Mouse (Mus musculus): Measurements from ENCODE around the gene Epsti1. TPM values are rescaled to one million over a fixed set of nuclear protein-coding genes. Genes with fewer than 3 reads are reported as not detected.
"Not testable (repeated sequence)": the region's sequence is repeated elsewhere in the genome, so short reads cannot be mapped to it uniquely, and the experiment has no call there.

Epsti1 gene
- polyA plus RNA-seq, 1 experiment = 0.71 TPM

DNA sequence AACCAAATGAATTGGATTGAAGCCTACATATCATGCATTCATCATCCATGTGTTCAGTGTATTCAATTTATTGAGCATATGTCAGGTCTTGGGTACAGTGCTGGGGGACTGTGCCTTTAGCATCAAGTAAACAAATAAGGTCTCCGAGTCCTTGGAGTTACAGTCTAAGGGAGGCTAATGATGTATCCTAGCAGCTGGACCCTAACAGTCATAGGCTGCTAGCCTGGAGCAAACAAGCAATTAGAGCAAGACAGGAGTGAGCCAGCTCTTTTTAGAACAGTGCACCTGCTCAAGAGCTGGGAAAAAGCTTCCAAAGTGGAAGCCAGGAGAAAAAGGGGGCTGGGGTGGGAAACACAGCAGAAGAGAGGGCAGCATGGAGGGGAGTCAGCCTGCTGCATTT, 27.8 kb upstream of the Epsti1 start:
- H3K4me3 ChIP-seq (ENCODE audit: insufficient read depth, low read length) = no peak overlapping the region
- TF ChIP-seq CTCF (IDR thresholded peaks at IDR 0.05; ENCODE audit: extremely low read depth, insufficient read depth, low read length) (no peak), POLR2A (IDR thresholded peaks at IDR 0.05; ENCODE audit: extremely low read depth, insufficient read depth, low read length) (no peak)
- H3K27ac ChIP-seq (ENCODE audit: insufficient read depth, low read length) = no peak overlapping the region
- H3K4me1 ChIP-seq (ENCODE audit: control insufficient read depth, insufficient read depth, low read length) = peaks cover 1% of the 10 kb centered on the region; the same call in 1 of the 2 replicates

- not testable (repeated sequence) for H3K4me1 ChIP-seq (ENCODE audit: control insufficient read depth, insufficient read depth, low read length); H3K4me3 ChIP-seq (ENCODE audit: insufficient read depth, low read length); H3K27ac ChIP-seq (ENCODE audit: insufficient read depth, low read length)
Observed at GRCm38 (mm10) chr14:77877876-77878275, 26.2 kb upstream of the Epsti1 start.

DNA sequence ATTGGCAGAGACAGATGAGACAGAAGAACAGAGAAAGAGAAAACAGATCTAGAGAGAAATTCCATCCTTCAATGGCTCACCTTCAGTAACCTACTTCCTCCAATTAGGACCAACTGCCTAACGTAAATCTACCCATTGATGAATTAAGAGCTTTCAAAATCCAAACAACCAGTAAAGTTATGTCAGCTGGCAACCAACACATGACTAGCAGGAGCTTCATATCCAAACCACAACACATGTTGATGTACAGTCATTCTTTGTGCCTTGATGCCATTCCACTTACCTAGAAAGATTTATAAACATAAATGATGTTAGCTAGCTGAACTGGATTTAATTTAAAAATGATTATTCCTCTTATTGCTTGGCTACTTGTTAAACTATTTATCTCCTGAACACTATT, 22.0 kb upstream of the Epsti1 start:
- TF ChIP-seq POLR2A (IDR thresholded peaks at IDR 0.05; ENCODE audit: extremely low read depth, insufficient read depth, low read length) (no peak), CTCF (IDR thresholded peaks at IDR 0.05; ENCODE audit: extremely low read depth, insufficient read depth, low read length) (no peak)
- no peak overlapping the region for H3K27ac ChIP-seq (ENCODE audit: insufficient read depth, low read length)

DNA sequence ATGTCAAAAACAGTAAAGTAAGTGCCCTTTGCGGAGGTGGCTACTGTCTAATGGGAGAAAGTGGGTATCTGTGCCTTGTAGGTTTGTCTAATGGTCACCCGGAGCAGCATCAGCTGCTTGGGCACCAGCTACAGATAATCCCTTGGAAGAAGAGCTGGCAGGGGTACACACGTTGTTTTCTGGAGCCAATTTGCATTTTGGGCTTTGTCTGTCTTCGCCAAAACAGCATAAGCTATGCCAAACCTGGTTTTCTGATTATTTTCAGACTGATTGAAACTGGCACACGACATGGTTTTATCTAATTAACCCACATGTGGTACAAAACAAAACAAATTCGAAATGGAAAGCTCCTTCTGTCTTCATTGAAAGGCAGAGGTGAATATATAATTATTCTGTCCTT, 21.4 kb upstream of the Epsti1 start:
- H3K4me1 ChIP-seq (ENCODE audit: control insufficient read depth, insufficient read depth, low read length) = no peaks in the 10 kb centered on the region
- no peak overlapping the region for H3K4me3 ChIP-seq (ENCODE audit: insufficient read depth, low read length)
- no peak overlapping the region for H3K27ac ChIP-seq (ENCODE audit: insufficient read depth, low read length)
- no peak for TF ChIP-seq CTCF (IDR thresholded peaks at IDR 0.05; ENCODE audit: extremely low read depth, insufficient read depth, low read length)
- no peak for TF ChIP-seq POLR2A (IDR thresholded peaks at IDR 0.05; ENCODE audit: extremely low read depth, insufficient read depth, low read length)

More for the DNA sequence above, 22.0 kb upstream of the Epsti1 start:
- Histone ChIP-seq H3K4me1 (ENCODE audit: control insufficient read depth, insufficient read depth, low read length) (no peaks in the 10 kb centered on the region), H3K4me3 (ENCODE audit: insufficient read depth, low read length) (no peak overlapping the region)

DNA sequence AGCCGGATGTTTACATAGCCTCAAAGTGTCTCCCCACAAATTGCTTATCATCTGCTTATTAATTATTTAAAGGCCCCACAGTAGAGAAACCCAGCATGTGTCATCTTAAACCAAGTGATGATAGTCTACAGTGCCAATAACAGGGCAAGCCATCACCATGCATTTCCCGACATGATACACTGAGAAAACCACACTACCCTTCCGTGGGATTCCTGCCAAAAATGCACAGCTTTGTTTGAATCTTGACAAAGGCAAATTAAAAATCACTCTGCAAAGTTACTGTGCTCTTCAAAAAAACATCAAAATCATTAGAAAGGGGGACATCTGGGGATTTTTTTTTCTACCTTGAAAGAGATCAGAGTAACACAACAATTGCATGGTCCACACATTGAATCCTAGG, 17.7 kb upstream of the Epsti1 start:
- no peak overlapping the region for H3K27ac ChIP-seq (ENCODE audit: insufficient read depth, low read length)
- no peak for TF ChIP-seq POLR2A (IDR thresholded peaks at IDR 0.05; ENCODE audit: extremely low read depth, insufficient read depth, low read length)
- no peak for TF ChIP-seq CTCF (IDR thresholded peaks at IDR 0.05; ENCODE audit: extremely low read depth, insufficient read depth, low read length)
- no peak overlapping the region for H3K4me3 ChIP-seq (ENCODE audit: insufficient read depth, low read length)
- no peaks in the 10 kb centered on the region for H3K4me1 ChIP-seq (ENCODE audit: control insufficient read depth, insufficient read depth, low read length)

GRCm38 (mm10) chr14:77886941-77887340, 17.1 kb upstream of the Epsti1 start:
- Histone ChIP-seq H3K27ac (ENCODE audit: insufficient read depth, low read length) (no peak overlapping the region), H3K4me1 (ENCODE audit: control insufficient read depth, insufficient read depth, low read length) (no peaks in the 10 kb centered on the region), H3K4me3 (ENCODE audit: insufficient read depth, low read length) (no peak overlapping the region)
- no peak for TF ChIP-seq POLR2A (IDR thresholded peaks at IDR 0.05; ENCODE audit: extremely low read depth, insufficient read depth, low read length)
- no peak for TF ChIP-seq CTCF (IDR thresholded peaks at IDR 0.05; ENCODE audit: extremely low read depth, insufficient read depth, low read length)

DNA sequence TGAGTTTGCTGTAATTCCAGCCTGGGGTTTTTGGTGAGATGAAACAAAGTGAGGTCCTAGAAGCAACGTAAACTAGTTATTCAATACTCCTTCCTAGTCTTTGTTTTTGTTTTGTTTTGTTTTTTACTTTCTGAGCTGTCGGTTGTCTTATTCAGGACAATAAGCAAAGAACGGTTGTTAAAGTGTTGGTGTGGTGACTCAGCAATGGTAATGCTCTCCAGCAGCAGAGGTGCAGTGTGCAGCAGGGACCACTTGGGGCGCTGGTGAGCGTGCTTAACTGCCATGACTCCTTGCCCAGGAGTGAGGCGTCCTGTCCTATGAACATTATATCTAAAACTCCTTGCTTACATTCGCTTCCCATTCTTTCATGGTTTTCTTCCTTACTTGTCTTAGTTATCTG, 14.1 kb upstream of the Epsti1 start:
- no peak for TF ChIP-seq CTCF (IDR thresholded peaks at IDR 0.05; ENCODE audit: extremely low read depth, insufficient read depth, low read length)
- no peak for TF ChIP-seq POLR2A (IDR thresholded peaks at IDR 0.05; ENCODE audit: extremely low read depth, insufficient read depth, low read length)
- H3K4me3 ChIP-seq (ENCODE audit: insufficient read depth, low read length) = no peak overlapping the region
- H3K27ac ChIP-seq (ENCODE audit: insufficient read depth, low read length) = no peak overlapping the region
- no peaks in the 10 kb centered on the region for H3K4me1 ChIP-seq (ENCODE audit: control insufficient read depth, insufficient read depth, low read length)

- no peak overlapping the region for H3K27ac ChIP-seq (ENCODE audit: insufficient read depth, low read length)
- H3K4me1 ChIP-seq (ENCODE audit: control insufficient read depth, insufficient read depth, low read length) = no peaks in the 10 kb centered on the region
- H3K4me3 ChIP-seq (ENCODE audit: insufficient read depth, low read length) = no peak overlapping the region
- TF ChIP-seq CTCF (IDR thresholded peaks at IDR 0.05; ENCODE audit: extremely low read depth, insufficient read depth, low read length) (no peak), POLR2A (IDR thresholded peaks at IDR 0.05; ENCODE audit: extremely low read depth, insufficient read depth, low read length) (no peak)
Observed at GRCm38 (mm10) chr14:77895951-77896350, 8.1 kb upstream of the Epsti1 start.

DNA sequence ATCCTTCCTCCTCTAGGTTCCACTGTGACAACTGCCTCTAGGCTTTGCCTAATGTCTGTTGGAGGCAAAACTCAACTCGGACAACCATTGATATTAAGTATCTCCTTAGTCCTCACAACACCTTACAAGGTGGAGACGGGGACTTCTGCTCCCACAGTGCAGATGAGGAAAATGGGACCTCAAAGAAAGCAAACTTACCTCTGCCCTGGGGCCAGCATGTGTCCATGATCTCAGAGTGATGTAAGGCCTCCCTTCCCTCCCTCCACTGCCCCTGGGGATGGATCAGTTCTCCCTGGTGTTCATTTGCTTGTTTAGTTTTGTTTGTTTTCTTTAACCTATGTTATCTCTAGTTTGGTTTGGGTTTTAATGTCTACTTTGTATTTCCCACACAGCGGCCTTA, 1.5 kb upstream of the Epsti1 start:
- Histone ChIP-seq H3K4me3 (ENCODE audit: insufficient read depth, low read length) (no peak overlapping the region), H3K4me1 (ENCODE audit: control insufficient read depth, insufficient read depth, low read length) (peaks cover 3% of the 10 kb centered on the region; the same call in 1 of the 2 replicates), H3K27ac (ENCODE audit: insufficient read depth, low read length) (no peak overlapping the region)
- TF ChIP-seq CTCF (IDR thresholded peaks at IDR 0.05; ENCODE audit: extremely low read depth, insufficient read depth, low read length) (no peak), POLR2A (IDR thresholded peaks at IDR 0.05; ENCODE audit: extremely low read depth, insufficient read depth, low read length) (no peak)

GRCm38 (mm10) chr14:77905466-77905865, 1.4 kb downstream of the Epsti1 start:
- H3K27ac ChIP-seq (ENCODE audit: insufficient read depth, low read length) = no peak overlapping the region
- TF ChIP-seq POLR2A (IDR thresholded peaks at IDR 0.05; ENCODE audit: extremely low read depth, insufficient read depth, low read length) = no peak
- TF ChIP-seq CTCF (IDR thresholded peaks at IDR 0.05; ENCODE audit: extremely low read depth, insufficient read depth, low read length) = no peak
- H3K4me3 ChIP-seq (ENCODE audit: insufficient read depth, low read length) = no peak overlapping the region
- peaks cover 3% of the 10 kb centered on the region; the same call in 1 of the 2 replicates for H3K4me1 ChIP-seq (ENCODE audit: control insufficient read depth, insufficient read depth, low read length)

DNA sequence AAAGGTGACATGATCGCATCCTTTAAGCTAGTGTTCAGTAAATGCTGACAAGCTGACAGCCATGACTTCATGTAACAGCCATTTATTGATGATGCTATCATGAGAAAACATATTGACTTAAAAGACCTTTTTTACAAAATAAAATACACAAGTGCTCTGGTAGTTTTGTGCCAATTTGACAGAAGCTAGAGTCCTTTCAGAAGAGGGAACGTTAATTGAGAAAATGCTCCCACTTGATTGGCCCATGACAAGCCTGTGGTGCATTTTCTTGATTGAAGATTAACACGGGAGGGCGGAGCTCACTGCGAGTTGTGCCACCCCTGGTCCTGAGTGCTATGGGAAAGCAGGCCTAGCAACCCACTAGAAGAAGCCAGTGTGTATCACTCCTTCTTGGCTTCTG, 2.5 kb downstream of the Epsti1 start:
- TF ChIP-seq POLR2A (IDR thresholded peaks at IDR 0.05; ENCODE audit: extremely low read depth, insufficient read depth, low read length) = no peak
- TF ChIP-seq CTCF (IDR thresholded peaks at IDR 0.05; ENCODE audit: extremely low read depth, insufficient read depth, low read length) = no peak
- Histone ChIP-seq H3K27ac (ENCODE audit: insufficient read depth, low read length) (no peak overlapping the region), H3K4me3 (ENCODE audit: insufficient read depth, low read length) (no peak overlapping the region), H3K4me1 (ENCODE audit: control insufficient read depth, insufficient read depth, low read length) (peaks cover 3% of the 10 kb centered on the region; the same call in 1 of the 2 replicates)
